Mouse (Mus musculus): ENCODE measurements around the gene BC034090.
"Not testable (repeated sequence)": the region's sequence is repeated elsewhere in the genome, so short reads cannot be mapped to it uniquely, and the experiment has no call there.

The BC034090 gene

GRCm38 (mm10) chr1:155201373-155201879 is 42.8 kb downstream of the BC034090 start:
- intact Hi-C loops (cut with DNase I): no loop called here

- intact Hi-C loops (cut with DNase I): no loop called here
These were observed 43.3 kb downstream of the BC034090 start for GRCm38 (mm10) chr1:155200967-155201366.

GRCm38 (mm10) chr1:155199522-155199921 is 44.7 kb downstream of the BC034090 start:
- intact Hi-C loops (cut with DNase I): no loop called here

GRCm38 (mm10) chr1:155196691-155197090 is 47.6 kb downstream of the BC034090 start:
- intact Hi-C loops (cut with DNase I): no loop called here

GRCm38 (mm10) chr1:155192805-155193368 is 51.4 kb downstream of the BC034090 start:
- intact Hi-C loops (cut with DNase I): no loop called here

- intact Hi-C loops (cut with DNase I): no loop called here
These were observed 52.6 kb downstream of the BC034090 start for GRCm38 (mm10) chr1:155191671-155192070.

GRCm38 (mm10) chr1:155191219-155191618 is 53.0 kb downstream of the BC034090 start:
- intact Hi-C loops (cut with DNase I): no loop called here

GRCm38 (mm10) chr1:155188656-155189055 is 55.6 kb downstream of the BC034090 start:
- intact Hi-C loops (cut with DNase I): no loop called here

- intact Hi-C loops (cut with DNase I): no loop called here
These were observed 60.1 kb downstream of the BC034090 start for GRCm38 (mm10) chr1:155184191-155184590.

GRCm38 (mm10) chr1:155178192-155178924 is 65.9 kb downstream of the BC034090 start:
- intact Hi-C loops (cut with DNase I): no loop called here

- intact Hi-C loops (cut with DNase I): no loop called here
These were observed 69.8 kb downstream of the BC034090 start for GRCm38 (mm10) chr1:155174424-155174823.

- intact Hi-C loops (cut with DNase I): not testable (repeated sequence)
These were observed 70.6 kb downstream of the BC034090 start for GRCm38 (mm10) chr1:155173644-155174016.

GRCm38 (mm10) chr1:155172895-155173643 is 71.2 kb downstream of the BC034090 start:
- intact Hi-C loops (cut with DNase I): no loop called here

- intact Hi-C loops (cut with DNase I): loop anchor here (5.0 kb wide), 1 partner anchor 37 kb away; no protein-coding TSS in a partner anchor
These were observed 74.3 kb downstream of the BC034090 start for GRCm38 (mm10) chr1:155169935-155170334.

- intact Hi-C loops (cut with DNase I): loop anchor here (5.0 kb wide), 1 partner anchor 40 kb away; no protein-coding TSS in a partner anchor
These were observed 76.8 kb downstream of the BC034090 start for GRCm38 (mm10) chr1:155167453-155167852.

Measured in adrenal gland (tissue).